Mouse (Mus musculus) adipocyte (in vitro differentiated cells): Measurements from ENCODE around the gene Erbb4.

ENCODE experiments used
- DNase-seq: peaks from one replicate; pipeline ENCODE4 v3.0.0-alpha.2; 2016; ENCODE audit warnings: low spot score

Gene Erbb4

GRCm38 (mm10) chr1:68517820-68518219 lies 590.0 kb downstream of the Erbb4 start:
- DNase-seq = no peak

- DNase-seq = no peak
Observed at GRCm38 (mm10) chr1:68503873-68504272, 604.0 kb downstream of the Erbb4 start.

- no peak for DNase-seq
Observed at GRCm38 (mm10) chr1:68501561-68501960, 606.3 kb downstream of the Erbb4 start.

GRCm38 (mm10) chr1:68466390-68466960 lies 641.4 kb downstream of the Erbb4 start:
- no peak for DNase-seq

GRCm38 (mm10) chr1:68451274-68451673 lies 656.6 kb downstream of the Erbb4 start:
- no peak for DNase-seq

GRCm38 (mm10) chr1:68424336-68424983 lies 683.4 kb downstream of the Erbb4 start:
- no peak for DNase-seq

- DNase-seq = no peak
Observed at GRCm38 (mm10) chr1:68401204-68401603, 706.7 kb downstream of the Erbb4 start.

- no peak for DNase-seq
Observed at GRCm38 (mm10) chr1:68371531-68371930, 736.3 kb downstream of the Erbb4 start.

GRCm38 (mm10) chr1:68333714-68334113 lies 774.1 kb downstream of the Erbb4 start:
- no peak for DNase-seq

- DNase-seq = no peak
Observed at GRCm38 (mm10) chr1:68305813-68306212, 802.0 kb downstream of the Erbb4 start.

GRCm38 (mm10) chr1:68284443-68284842 lies 823.4 kb downstream of the Erbb4 start:
- DNase-seq = no peak

- DNase-seq = no peak
Observed at GRCm38 (mm10) chr1:68275819-68276218, 832.0 kb downstream of the Erbb4 start.

- DNase-seq = no peak
Observed at GRCm38 (mm10) chr1:68178580-68178979, 929.3 kb downstream of the Erbb4 start.

GRCm38 (mm10) chr1:68155253-68155652 lies 952.6 kb downstream of the Erbb4 start:
- no peak for DNase-seq

- no peak for DNase-seq
Observed at GRCm38 (mm10) chr1:68150572-68150971, 957.3 kb downstream of the Erbb4 start.

- no peak for DNase-seq
Observed at GRCm38 (mm10) chr1:68142562-68143350, 965.1 kb downstream of the Erbb4 start.

- DNase-seq = no peak
Observed at GRCm38 (mm10) chr1:68134943-68135342, 972.9 kb downstream of the Erbb4 start.

GRCm38 (mm10) chr1:68134450-68134849 lies 973.4 kb downstream of the Erbb4 start:
- no peak for DNase-seq

GRCm38 (mm10) chr1:68123541-68123940 lies 984.3 kb downstream of the Erbb4 start:
- no peak for DNase-seq

- no peak for DNase-seq
Observed at GRCm38 (mm10) chr1:68120364-68120763, 987.5 kb downstream of the Erbb4 start.

- no peak for DNase-seq
Observed at GRCm38 (mm10) chr1:68115721-68116120, 992.1 kb downstream of the Erbb4 start.

GRCm38 (mm10) chr1:68106543-68106860 lies 1001.4 kb downstream of the Erbb4 start:
- peak; percentile 23 for DNase-seq

GRCm38 (mm10) chr1:68105834-68106542 lies 1001.9 kb downstream of the Erbb4 start:
- DNase-seq = no peak
